In the genomic region with DNA sequence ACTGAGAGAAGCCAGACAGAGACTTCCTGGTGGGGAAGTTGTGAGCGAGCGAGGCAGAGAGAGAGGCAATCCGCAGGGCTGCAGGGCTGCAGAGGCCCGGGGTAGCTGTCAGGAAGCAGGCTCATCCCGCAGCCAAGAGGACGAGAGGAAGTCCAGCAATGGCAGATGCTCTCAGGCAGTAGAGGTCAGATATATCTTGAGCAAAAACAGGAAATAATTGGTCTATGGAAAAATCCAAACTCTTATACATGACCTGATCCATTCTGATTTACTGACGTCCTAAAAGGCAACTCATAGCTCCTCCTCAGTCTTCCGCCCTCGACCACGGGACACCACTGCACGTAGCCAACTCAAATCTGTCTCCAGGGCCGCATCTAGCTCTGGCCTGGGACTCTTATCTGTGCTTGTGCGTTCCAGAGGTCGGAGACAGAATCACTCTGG, we compare ENCODE assay signal across 11 mouse cellular contexts. TPM values are rescaled to one million over a fixed set of nuclear protein-coding genes. Genes with fewer than 3 reads are reported as not detected.
DNase-seq lines count a peak whose midpoint lies in the region; ATAC-seq and TF ChIP-seq lines count a peak whose summit lies in the region.
"Had no signal": no experiment of that assay in that cellular context is flagged by ENCODE, and none has a peak within 500 bp of the region (broad histone marks: within the 10 kb centered on the region; RNA-seq: fewer than 3 reads in every experiment).

No protein-coding gene starts in this region.

- TF ChIP-seq CTCF in heart, adult 2 months (IDR thresholded peaks at IDR 0.05), result no peak
- TF ChIP-seq CTCF in cerebellum, adult 2 months (IDR thresholded peaks at IDR 0.05; ENCODE audit: borderline replicate concordance, insufficient read depth, low read depth, low read length), result no peak

- H3K79me2 ChIP-seq in heart, adult 2 months (replicated peaks; ENCODE audit: control insufficient read depth, insufficient read depth, low read length), result no peaks in the 10 kb centered on the region
- H3K79me2 ChIP-seq in macrophage (ENCODE audit: inconsistent target), result peaks cover 91% of the 10 kb centered on the region

- no peaks in the 10 kb centered on the region for H3K36me3 ChIP-seq in heart, adult 2 months (ENCODE audit: control insufficient read depth, insufficient read depth, low read length)
- peaks cover 16% of the 10 kb centered on the region for H3K36me3 ChIP-seq in kidney, embryonic 16.5 days (ENCODE audit: insufficient read depth, low read length)
- peaks cover 27% of the 10 kb centered on the region for H3K36me3 ChIP-seq in macrophage (ENCODE audit: inconsistent target)

- no peak overlapping the region for H3K4me2 ChIP-seq in kidney, embryonic 16.5 days (replicated peaks; ENCODE audit: low read depth, low read length)
- H3K4me2 ChIP-seq: midbrain, embryonic 11.5 days had no signal

- peak; percentile 43 for TF ChIP-seq EP300 in heart, adult 2 months (IDR thresholded peaks at IDR 0.05; ENCODE audit: insufficient read depth, low read depth, low read length)

- intact Hi-C loops in gastrocnemius, postnatal 14 days (cut with DNase I; ENCODE audit: low total_unique reads), result no loop called here
- intact Hi-C loops in heart, adult 2 months (cut with DNase I), result no loop called here
- intact Hi-C loops in left cerebral cortex, postnatal 14 days (cut with DNase I), result no loop called here

- H3K27ac ChIP-seq in heart, adult 2 months, result peak overlapping the region; percentile 67
- peak overlapping the region; percentile 89 for H3K27ac ChIP-seq in kidney, embryonic 16.5 days (ENCODE audit: low read length)
- peak overlapping the region; percentile 84 for H3K27ac ChIP-seq in macrophage
- H3K27ac ChIP-seq in cerebellum, adult 2 months (ENCODE audit: insufficient read depth, low read length), result no peak overlapping the region

- ATAC-seq in kidney, embryonic 16.5 days (ENCODE audit: low FRiP score, low TSS enrichment), result peak; percentile 69

- H3K27me3 ChIP-seq in heart, adult 2 months (ENCODE audit: control insufficient read depth, insufficient read depth, low read length), result no peaks in the 10 kb centered on the region
- no peaks in the 10 kb centered on the region for H3K27me3 ChIP-seq in kidney, embryonic 16.5 days (ENCODE audit: insufficient read depth, low read length)
- H3K27me3 ChIP-seq in cerebellum, adult 2 months (ENCODE audit: control insufficient read depth, insufficient read depth, low read length), result no peaks in the 10 kb centered on the region

- H3K9me3 ChIP-seq in kidney, embryonic 16.5 days (ENCODE audit: low read length), result no peaks in the 10 kb centered on the region

- peak; percentile 19 for DNase-seq in gastrocnemius, postnatal 14 days
- no peak for DNase-seq in gastrocnemius, adult 18-20 months (ENCODE audit: low spot score)
- DNase-seq in heart, adult 2 months, result peak; percentile 53 to 58
- no peak for DNase-seq in layer of hippocampus, postnatal 36 days
- DNase-seq in cerebellum, adult 2 months, result no peak
- no peak for DNase-seq in left cerebral cortex, postnatal 14 days (ENCODE audit: low spot score in 2 of 2)
- DNase-seq: cerebellum, postnatal 36 days; thymus, adult 2 months had no signal

- peak overlapping the region; percentile 4; the same call in 1 of the 2 replicates for H3K9ac ChIP-seq in heart, adult 2 months (ENCODE audit: low read depth, low read length)
- 0 out of 2 replicates have a peak overlapping the region, but pooled peaks have one; percentile 12 for H3K9ac ChIP-seq in kidney, embryonic 16.5 days (replicated peaks; ENCODE audit: low read length)

- H3K4me1 ChIP-seq in heart, adult 2 months (ENCODE audit: control insufficient read depth, insufficient read depth, low read length), result peaks cover 18% of the 10 kb centered on the region
- H3K4me1 ChIP-seq in kidney, embryonic 16.5 days (ENCODE audit: insufficient read depth, low read length), result peaks cover 50% of the 10 kb centered on the region
- H3K4me1 ChIP-seq in cerebellum, adult 2 months (ENCODE audit: control insufficient read depth, insufficient read depth, low read length), result no peaks in the 10 kb centered on the region

- 6% methylated on average over 14 of the region's 14 CpGs for WGBS in heart, adult 2 months
- WGBS in kidney, embryonic 16.5 days, result 40% methylated on average over 14 of the region's 14 CpGs
- WGBS in macrophage (ENCODE audit: missing documents), result 10% methylated on average over 14 of the region's 14 CpGs
- 60% methylated on average over 14 of the region's 14 CpGs for WGBS in cerebellum, adult 2 months

- 0 out of 2 replicates have a peak, but pooled peaks have one; percentile 31 for TF ChIP-seq POLR2A in heart, adult 2 months (IDR thresholded peaks at IDR 0.05; ENCODE audit: insufficient read depth, low read depth, low read length)
- TF ChIP-seq POLR2A in cerebellum, adult 2 months (IDR thresholded peaks at IDR 0.05; ENCODE audit: borderline replicate concordance, insufficient read depth, low read length), result no peak

- H3K4me3 ChIP-seq in heart, adult 2 months, result peak overlapping the region; percentile 21; the same call in 1 of the 2 replicates
- no peak overlapping the region for H3K4me3 ChIP-seq in kidney, embryonic 16.5 days (ENCODE audit: low read length)
- H3K4me3 ChIP-seq in macrophage (ENCODE audit: inconsistent target), result no peak overlapping the region
- H3K4me3 ChIP-seq in cerebellum, adult 2 months (replicated peaks; ENCODE audit: insufficient read depth, low read depth, low read length), result no peak overlapping the region

RNA-seq across cellular contexts. Expression of a gene that starts 5.8 kb away (rescaled TPM):
- 10 to 100 TPM in 1 of 2 experiments, 1 to 10 TPM in 1; 8.7 to 10.4 TPM for total RNA-seq in gastrocnemius, postnatal 14 days (2021)
- 1 to 10 TPM; 4.5 to 6.6 TPM for total RNA-seq in gastrocnemius, adult 18-20 months (2021)
- 10 to 100 TPM; 12.0 to 14.2 TPM for total RNA-seq in heart, adult 2 months (2021)
- polyA plus RNA-seq in heart, adult 2 months (2012; rRNA removed), result 17.1 and 24.2 TPM in 2 replicates
- polyA plus RNA-seq in kidney, embryonic 16.5 days (2015; fragmentation: Nextera tagmentation; extraction: Ambion mirVana), result 36.7 and 43.6 TPM in 2 replicates
- total RNA-seq in macrophage (2018; cell fraction: chromatin; rRNA removed), result 100 to 1,000 TPM in 14 of 26 experiments, 10 to 100 TPM in 12; 11.6 to 284 (median 101) TPM
- 10 to 100 TPM; 25.0 to 73.9 (median 47.2) TPM for total RNA-seq in macrophage (2018; cell fraction: cytosol; rRNA removed)
- total RNA-seq in macrophage (2018; cell fraction: nucleus; rRNA removed), result 100 to 1,000 TPM in 4 of 26 experiments, 10 to 100 TPM in 22; 19.4 to 149 (median 75.9) TPM
- polyA plus RNA-seq in macrophage (2018), result 27.3 to 62.9 TPM (median 37.2 TPM) in 3 replicates
- total RNA-seq in layer of hippocampus, postnatal 36 days (2021), result 10 to 100 TPM; 25.3 to 38.0 TPM
- 21.4 and 21.8 TPM in 2 replicates for polyA plus RNA-seq in cerebellum, adult 2 months (2012; rRNA removed)
- total RNA-seq in left cerebral cortex, postnatal 14 days (2021), result 10 to 100 TPM; 23.4 to 23.9 TPM

RNA-seq across cellular contexts. Expression of a gene that starts 17.3 kb away (rescaled TPM):
- 10 to 100 TPM; 75.3 to 78.2 TPM for total RNA-seq in gastrocnemius, postnatal 14 days (2021)
- total RNA-seq in gastrocnemius, adult 18-20 months (2021), result 10 to 100 TPM; 68.9 to 83.3 TPM
- total RNA-seq in heart, adult 2 months (2021), result 10 to 100 TPM; 88.2 to 99.2 TPM
- 44.4 and 58.1 TPM in 2 replicates for polyA plus RNA-seq in heart, adult 2 months (2012; rRNA removed)
- 613 and 614 TPM in 2 replicates for polyA plus RNA-seq in kidney, embryonic 16.5 days (2015; fragmentation: Nextera tagmentation; extraction: Ambion mirVana)
- total RNA-seq in macrophage (2018; cell fraction: chromatin; rRNA removed), result 100 to 1,000 TPM in 1 of 26 experiments, 10 to 100 TPM in 23, 1 to 10 TPM in 2; 6.6 to 236 (median 19.2) TPM
- 100 to 1,000 TPM in 10 of 26 experiments, 10 to 100 TPM in 16; 70.3 to 139 (median 95.6) TPM for total RNA-seq in macrophage (2018; cell fraction: cytosol; rRNA removed)
- 10 to 100 TPM; 19.2 to 73.2 (median 35.2) TPM for total RNA-seq in macrophage (2018; cell fraction: nucleus; rRNA removed)
- polyA plus RNA-seq in macrophage (2018), result 57.8 to 345 TPM (median 123 TPM) in 3 replicates
- 100 to 1,000 TPM; 166 to 174 TPM for total RNA-seq in layer of hippocampus, postnatal 36 days (2021)
- 152 and 160 TPM in 2 replicates for polyA plus RNA-seq in cerebellum, adult 2 months (2012; rRNA removed)
- total RNA-seq in left cerebral cortex, postnatal 14 days (2021), result 100 to 1,000 TPM; 146 to 149 TPM

RNA-seq across cellular contexts. Expression of a gene that starts 49.3 kb away (rescaled TPM):
- under 1 TPM in 1 of 2 experiments, not detected in 1; 0.12 TPM for total RNA-seq in gastrocnemius, postnatal 14 days (2021)
- total RNA-seq in gastrocnemius, adult 18-20 months (2021), result not detected
- under 1 TPM in 1 of 2 experiments, not detected in 1; 0.07 TPM for total RNA-seq in heart, adult 2 months (2021)
- polyA plus RNA-seq in heart, adult 2 months (2012; rRNA removed), result 0.06 and 0.15 TPM in 2 replicates
- 0.04 and 0.53 TPM in 2 replicates for polyA plus RNA-seq in kidney, embryonic 16.5 days (2015; fragmentation: Nextera tagmentation; extraction: Ambion mirVana)
- total RNA-seq in macrophage (2018; cell fraction: chromatin; rRNA removed), result not detected
- not detected for total RNA-seq in macrophage (2018; cell fraction: cytosol; rRNA removed)
- not detected for total RNA-seq in macrophage (2018; cell fraction: nucleus; rRNA removed)
- polyA plus RNA-seq in macrophage (2018), result not detected in 3 replicates
- total RNA-seq in layer of hippocampus, postnatal 36 days (2021), result 100 to 1,000 TPM; 118 to 130 TPM
- 12.5 and 16.1 TPM in 2 replicates for polyA plus RNA-seq in cerebellum, adult 2 months (2012; rRNA removed)
- 100 to 1,000 TPM; 135 to 155 TPM for total RNA-seq in left cerebral cortex, postnatal 14 days (2021)

Comparison
In these comparisons a context has a peak if more than half of its experiments do, and no peak if none do; other contexts are left out.
1. DNase-seq: peak in gastrocnemius, postnatal 14 days (single experiment) and heart, adult 2 months (2 of 2); none in gastrocnemius, adult 18-20 months (single experiment), layer of hippocampus, postnatal 36 days (0 of 2), cerebellum, adult 2 months (0 of 2) and left cerebral cortex, postnatal 14 days (0 of 2).
2. RNA of a gene that starts 49.3 kb away (total RNA-seq): 135 to 155 TPM in left cerebral cortex, postnatal 14 days and 118 to 130 TPM in layer of hippocampus, postnatal 36 days; not detected in gastrocnemius, adult 18-20 months, 0.12 TPM in gastrocnemius, postnatal 14 days and 0.07 TPM in heart, adult 2 months; every median in the first group is over 100 times any median in the second.